Comparison of ENCODE assay signal across 11 mouse cellular contexts in the genomic region with DNA sequence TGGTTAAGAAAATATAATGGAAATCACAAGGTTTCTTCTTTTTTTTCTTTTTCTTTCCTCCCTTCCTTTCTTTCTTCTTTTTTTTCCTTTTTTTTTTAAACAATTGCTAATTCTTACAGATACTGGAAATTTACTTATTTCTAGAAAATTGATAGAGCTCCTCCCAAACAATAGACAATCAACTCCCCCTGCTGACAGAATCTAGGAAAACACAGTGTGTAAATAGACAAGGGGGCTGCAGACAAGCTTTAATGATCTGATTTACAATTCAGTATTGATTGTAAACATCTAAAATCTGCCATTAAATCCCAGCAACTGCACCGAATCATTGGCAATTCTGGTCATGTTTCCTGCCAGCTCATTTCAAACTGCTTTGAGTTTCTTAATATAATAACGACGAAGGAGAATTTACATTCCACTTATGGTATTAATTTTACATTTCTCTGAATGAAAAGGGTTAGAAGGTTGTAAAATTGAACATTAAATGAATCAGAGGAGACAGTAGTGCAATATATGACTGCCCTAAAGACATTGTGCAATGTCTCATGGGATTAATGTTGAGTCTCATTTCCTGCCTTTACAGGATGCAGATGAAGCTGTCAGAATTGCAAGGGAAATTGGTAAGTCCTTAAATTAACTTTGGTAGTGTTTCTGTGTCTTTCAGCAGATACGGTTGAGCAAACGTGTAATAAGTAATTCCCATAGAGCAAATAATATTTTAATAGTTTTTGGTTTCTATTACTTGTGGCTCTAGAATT.
DNase-seq lines count a peak whose midpoint lies in the region; ATAC-seq and TF ChIP-seq lines count a peak whose summit lies in the region.
"Had no signal": no experiment of that assay in that cellular context is flagged by ENCODE, and none has a peak within 500 bp of the region (broad histone marks: within the 10 kb centered on the region; RNA-seq: fewer than 3 reads in every experiment).

No protein-coding gene starts in this region.

- H3K36me3 ChIP-seq in hindbrain, embryonic 15.5 days, result no peaks in the 10 kb centered on the region
- H3K36me3 ChIP-seq in hindbrain, embryonic 13.5 days, result no peaks in the 10 kb centered on the region
- no peaks in the 10 kb centered on the region for H3K36me3 ChIP-seq in neural tube, embryonic 14.5 days (ENCODE audit: control insufficient read depth, insufficient read depth, low read length)
- no peaks in the 10 kb centered on the region for H3K36me3 ChIP-seq in neural tube, embryonic 15.5 days
- no peaks in the 10 kb centered on the region for H3K36me3 ChIP-seq in stomach, postnatal 0 days (ENCODE audit: control insufficient read depth, insufficient read depth, low read length)
- H3K36me3 ChIP-seq: embryonic facial prominence, embryonic 13.5 days; stomach, embryonic 15.5 days had no signal

- no peak for TF ChIP-seq EP300 in stomach, postnatal 0 days (optimal IDR thresholded peaks at IDR 0.05)

- H3K4me2 ChIP-seq in hindbrain, embryonic 15.5 days, result no peak overlapping the region
- no peak overlapping the region for H3K4me2 ChIP-seq in hindbrain, embryonic 13.5 days
- H3K4me2 ChIP-seq in neural tube, embryonic 14.5 days (ENCODE audit: low read depth, low read length), result no peak overlapping the region
- H3K4me2 ChIP-seq in neural tube, embryonic 15.5 days, result no peak overlapping the region
- no peak overlapping the region for H3K4me2 ChIP-seq in stomach, postnatal 0 days (replicated peaks; ENCODE audit: low read depth)
- H3K4me2 ChIP-seq: embryonic facial prominence, embryonic 13.5 days; stomach, embryonic 15.5 days had no signal

- ATAC-seq in hindbrain, embryonic 15.5 days (ENCODE audit: low FRiP score, low read depth), result peak; percentile 59; the same call in 1 of the 2 replicates
- ATAC-seq in hindbrain, embryonic 13.5 days (ENCODE audit: low FRiP score), result no peak
- ATAC-seq in neural tube, embryonic 14.5 days (ENCODE audit: low read depth), result peak; percentile 54; the same call in 1 of the 2 replicates
- no peak for ATAC-seq in neural tube, embryonic 15.5 days (ENCODE audit: low FRiP score)
- no peak for ATAC-seq in stomach, postnatal 0 days (ENCODE audit: low FRiP score, low TSS enrichment)

- WGBS in hindbrain, embryonic 15.5 days, result 55% methylated on average over 5 of the region's 5 CpGs
- WGBS in hindbrain, embryonic 13.5 days, result 66% methylated on average over 5 of the region's 5 CpGs
- WGBS in neural tube, embryonic 14.5 days, result 41% methylated on average over 5 of the region's 5 CpGs
- 28% methylated on average over 5 of the region's 5 CpGs for WGBS in neural tube, embryonic 15.5 days
- 61% methylated on average over 5 of the region's 5 CpGs for WGBS in stomach, postnatal 0 days

- no peaks in the 10 kb centered on the region for H3K9me3 ChIP-seq in hindbrain, embryonic 15.5 days
- no peaks in the 10 kb centered on the region for H3K9me3 ChIP-seq in hindbrain, embryonic 13.5 days
- H3K9me3 ChIP-seq in neural tube, embryonic 14.5 days (ENCODE audit: control insufficient read depth, low read length), result no peaks in the 10 kb centered on the region
- no peaks in the 10 kb centered on the region for H3K9me3 ChIP-seq in neural tube, embryonic 15.5 days (replicated peaks)
- H3K9me3 ChIP-seq in stomach, postnatal 0 days (ENCODE audit: control insufficient read depth, low read length), result no peaks in the 10 kb centered on the region
- H3K9me3 ChIP-seq: embryonic facial prominence, embryonic 13.5 days; stomach, embryonic 15.5 days had no signal

- H3K4me3 ChIP-seq in hindbrain, embryonic 15.5 days, result no peak overlapping the region
- H3K4me3 ChIP-seq in hindbrain, embryonic 13.5 days, result no peak overlapping the region
- H3K4me3 ChIP-seq in neural tube, embryonic 14.5 days (ENCODE audit: low read depth, low read length), result no peak overlapping the region
- H3K4me3 ChIP-seq in neural tube, embryonic 15.5 days (replicated peaks), result no peak overlapping the region
- no peak overlapping the region for H3K4me3 ChIP-seq in stomach, postnatal 0 days (ENCODE audit: low read depth, low read length)
- H3K4me3 ChIP-seq: embryonic facial prominence, embryonic 13.5 days; stomach, embryonic 15.5 days had no signal

- peak; percentile 27; the same call in 1 of the 2 replicates for TF ChIP-seq CTCF in stomach, postnatal 0 days (IDR thresholded peaks at IDR 0.05; ENCODE audit: low read depth)

- no peak overlapping the region for H3K27ac ChIP-seq in hindbrain, embryonic 15.5 days (replicated peaks)
- H3K27ac ChIP-seq in hindbrain, embryonic 13.5 days, result no peak overlapping the region
- H3K27ac ChIP-seq in neural tube, embryonic 14.5 days (ENCODE audit: low read depth, low read length), result no peak overlapping the region
- no peak overlapping the region for H3K27ac ChIP-seq in neural tube, embryonic 15.5 days (replicated peaks)
- H3K27ac ChIP-seq in stomach, postnatal 0 days (replicated peaks), result no peak overlapping the region
- H3K27ac ChIP-seq: embryonic facial prominence, embryonic 13.5 days; stomach, embryonic 15.5 days had no signal

- no peaks in the 10 kb centered on the region for H3K27me3 ChIP-seq in hindbrain, embryonic 15.5 days
- no peaks in the 10 kb centered on the region for H3K27me3 ChIP-seq in hindbrain, embryonic 13.5 days
- H3K27me3 ChIP-seq in neural tube, embryonic 14.5 days (ENCODE audit: control insufficient read depth, insufficient read depth, low read length), result no peaks in the 10 kb centered on the region
- no peaks in the 10 kb centered on the region for H3K27me3 ChIP-seq in neural tube, embryonic 15.5 days (replicated peaks)
- H3K27me3 ChIP-seq in stomach, postnatal 0 days (ENCODE audit: control insufficient read depth, insufficient read depth, low read length), result no peaks in the 10 kb centered on the region
- H3K27me3 ChIP-seq: embryonic facial prominence, embryonic 13.5 days; stomach, embryonic 15.5 days had no signal

- H3K4me1 ChIP-seq in hindbrain, embryonic 15.5 days (replicated peaks), result no peaks in the 10 kb centered on the region
- H3K4me1 ChIP-seq in hindbrain, embryonic 13.5 days (replicated peaks), result no peaks in the 10 kb centered on the region
- H3K4me1 ChIP-seq in neural tube, embryonic 14.5 days (ENCODE audit: control insufficient read depth, insufficient read depth, low read length), result no peaks in the 10 kb centered on the region
- 0 out of 2 replicates have a peak, but pooled peaks cover 4% of the 10 kb centered on the region for H3K4me1 ChIP-seq in neural tube, embryonic 15.5 days
- H3K4me1 ChIP-seq in stomach, postnatal 0 days (replicated peaks; ENCODE audit: control insufficient read depth, insufficient read depth), result no peaks in the 10 kb centered on the region
- H3K4me1 ChIP-seq: stomach, embryonic 15.5 days had no signal

- H3K9ac ChIP-seq in hindbrain, embryonic 15.5 days, result no peak overlapping the region
- H3K9ac ChIP-seq in hindbrain, embryonic 13.5 days, result no peak overlapping the region
- H3K9ac ChIP-seq in neural tube, embryonic 14.5 days (replicated peaks; ENCODE audit: low read depth, low read length), result no peak overlapping the region
- H3K9ac ChIP-seq in neural tube, embryonic 15.5 days (replicated peaks), result no peak overlapping the region
- no peak overlapping the region for H3K9ac ChIP-seq in stomach, postnatal 0 days (ENCODE audit: low read length)
- H3K9ac ChIP-seq: embryonic facial prominence, embryonic 13.5 days; stomach, embryonic 15.5 days had no signal

- peak; percentile 12 for DNase-seq in brain, embryonic 18.5 days (ENCODE audit: low read depth, low spot score)
- DNase-seq in stomach, postnatal 0 days (ENCODE audit: low spot score), result no peak
- no peak for DNase-seq in adrenal gland, postnatal 14 days
- DNase-seq in layer of hippocampus, postnatal 25 days (ENCODE audit: extremely low spot score in 1 of 2, low spot score in 1 of 2), result no peak
- DNase-seq: heart, postnatal 10 days had no signal

Comparison
In these comparisons a context has a peak if more than half of its experiments do, and no peak if none do; other contexts are left out.
1. ATAC-seq: peak in hindbrain, embryonic 15.5 days (single experiment) and neural tube, embryonic 14.5 days (single experiment); none in hindbrain, embryonic 13.5 days (single experiment), neural tube, embryonic 15.5 days (single experiment) and stomach, postnatal 0 days (single experiment).